Mouse (Mus musculus) midbrain, embryonic 16.5 days (tissue): Measurements from ENCODE around the gene Mnt. TPM values are rescaled to one million over a fixed set of nuclear protein-coding genes. Genes with fewer than 3 reads are reported as not detected.
A peak's percentile ranks its signal among the peaks of the same experiment; 100 is the strongest.

Experiments used
- ATAC-seq: fragments of 200-750 bp; cut with Nextera tagmentation; 2 replicates; pipeline ENCODE4 v1.8.0; 2017; ENCODE audit warnings: moderate TSS enrichment
- H3K27ac ChIP-seq: fragments of 300-500 bp; sonication (generic); 2 replicates; pipeline ENCODE4 v1.5.1; 2014; ENCODE audit warnings: mild to moderate bottlenecking, low read length, mixed read lengths
- H3K27me3 ChIP-seq: fragments of 300-500 bp; sonication (generic); 2 replicates; pipeline ENCODE4 v1.6.1; 2014; ENCODE audit warnings: low read depth, low read length, mixed read lengths; ENCODE audit not compliant: control insufficient read depth, insufficient read depth
- H3K36me3 ChIP-seq: fragments of 300-500 bp; sonication (generic); 2 replicates; pipeline ENCODE4 v1.6.1; 2014; ENCODE audit warnings: mild to moderate bottlenecking, low read length, moderate library complexity, mixed read lengths; ENCODE audit not compliant: control insufficient read depth, insufficient read depth
- H3K4me1 ChIP-seq: fragments of 300-500 bp; sonication (generic); 2 replicates; pipeline ENCODE4 v1.6.1; 2014; ENCODE audit warnings: mild to moderate bottlenecking, low read length, mixed read lengths; ENCODE audit not compliant: control insufficient read depth, insufficient read depth
- H3K4me2 ChIP-seq: fragments of 300-500 bp; sonication (generic); 2 replicates; pipeline ENCODE4 v1.6.1; 2014; ENCODE audit warnings: mild to moderate bottlenecking, low read length, mixed read lengths
- H3K4me3 ChIP-seq: fragments of 300-500 bp; sonication (generic); 2 replicates; pipeline ENCODE4 v1.5.1; 2014; ENCODE audit warnings: low read depth, mild to moderate bottlenecking, low read length, moderate library complexity, mixed read lengths
- H3K9ac ChIP-seq: fragments of 300-500 bp; sonication (generic); 2 replicates; pipeline ENCODE4 v1.6.1; 2014; ENCODE audit warnings: low read depth, low read length, mixed read lengths
- H3K9me3 ChIP-seq: fragments of 300-500 bp; sonication (generic); replicated peaks from 2 replicates; pipeline ENCODE4 v1.6.1; 2014; ENCODE audit warnings: mild to moderate bottlenecking, low read length, mixed read lengths; ENCODE audit not compliant: control insufficient read depth, poor library complexity, severe bottlenecking
- WGBS: fragments of 180-500 bp; shearing (Covaris S2); extraction: QIAGEN DNeasy Blood & Tissue Kit; methylation state at CpG from one replicate; pipeline ENCODE4 v1.1.7; 2014; 5-methylcytosine and 5-hydroxymethylcytosine counted together
- polyA plus RNA-seq: library from polyadenylated mRNA; unstranded; fragments of >200 nt; fragmentation: Nextera tagmentation; extraction: Ambion mirVana; gene quantifications from 2 replicates; pipeline ENCODE4 v1.2.1, GENCODE M21; 2015

Gene Mnt
- polyA plus RNA-seq, 1 experiment from 2014 or later = 7.6 TPM

DNA sequence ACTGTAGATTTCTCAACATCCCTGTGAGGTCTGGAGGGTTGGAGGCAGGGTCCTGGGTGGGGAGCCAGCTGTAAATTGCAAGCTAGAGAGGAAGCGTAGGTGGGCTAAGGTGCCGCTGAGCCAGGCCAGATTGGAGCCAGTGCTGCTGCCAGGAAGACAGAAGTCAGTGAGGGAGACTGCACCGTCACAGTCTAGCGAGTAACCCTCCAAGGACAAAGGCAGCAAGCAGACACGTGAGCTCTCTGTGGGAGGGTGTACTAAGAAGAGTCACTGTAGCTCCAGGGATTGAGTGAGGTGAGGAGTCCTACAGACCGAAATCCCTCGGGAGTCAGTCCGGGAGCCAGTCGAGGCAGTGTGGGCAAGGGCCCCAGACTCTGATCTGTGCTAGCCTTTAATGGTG lies 10.6 kb downstream of the Mnt start:
- no peak overlapping the region for H3K4me3 ChIP-seq
- no peak overlapping the region for H3K27ac ChIP-seq
- H3K4me2 ChIP-seq = no peak overlapping the region
- H3K9ac ChIP-seq = no peak overlapping the region
- H3K4me1 ChIP-seq = peaks cover 14% of the 10 kb centered on the region
- 61% methylated on average over 9 of the region's 9 CpGs for WGBS
- H3K27me3 ChIP-seq = no peaks in the 10 kb centered on the region
- no peak for ATAC-seq
- peaks cover 19% of the 10 kb centered on the region; the same call in 1 of the 2 replicates for H3K36me3 ChIP-seq
- 0 out of 2 replicates have a peak, but pooled peaks cover 3% of the 10 kb centered on the region for H3K9me3 ChIP-seq

DNA sequence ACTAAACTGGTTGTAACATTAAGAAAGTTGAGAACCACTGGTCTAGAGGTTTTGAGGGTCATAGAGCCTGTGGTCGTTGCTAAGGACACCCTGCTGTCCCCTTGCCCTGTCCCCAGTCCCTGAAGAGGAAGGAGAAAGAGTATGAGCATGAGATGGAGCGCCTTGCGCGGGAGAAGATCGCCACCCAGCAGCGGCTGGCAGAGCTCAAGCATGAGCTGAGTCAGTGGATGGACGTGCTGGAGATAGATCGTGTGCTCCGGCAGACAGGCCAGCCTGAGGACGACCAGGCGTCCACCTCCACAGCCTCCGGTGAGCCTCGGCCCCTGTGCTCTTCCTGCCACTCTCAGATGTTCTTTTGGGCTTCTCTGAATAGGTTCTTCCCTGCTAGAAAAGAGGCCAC lies 11.3 kb downstream of the Mnt start:
- Histone ChIP-seq H3K9me3 (0 out of 2 replicates have a peak, but pooled peaks cover 3% of the 10 kb centered on the region), H3K27ac (no peak overlapping the region), H3K27me3 (no peaks in the 10 kb centered on the region), H3K9ac (no peak overlapping the region), H3K4me3 (no peak overlapping the region), H3K36me3 (peaks cover 19% of the 10 kb centered on the region; the same call in 1 of the 2 replicates), H3K4me2 (no peak overlapping the region), H3K4me1 (peaks cover 14% of the 10 kb centered on the region)
- WGBS = 86% methylated on average over 13 of the region's 13 CpGs
- ATAC-seq = no peak

DNA sequence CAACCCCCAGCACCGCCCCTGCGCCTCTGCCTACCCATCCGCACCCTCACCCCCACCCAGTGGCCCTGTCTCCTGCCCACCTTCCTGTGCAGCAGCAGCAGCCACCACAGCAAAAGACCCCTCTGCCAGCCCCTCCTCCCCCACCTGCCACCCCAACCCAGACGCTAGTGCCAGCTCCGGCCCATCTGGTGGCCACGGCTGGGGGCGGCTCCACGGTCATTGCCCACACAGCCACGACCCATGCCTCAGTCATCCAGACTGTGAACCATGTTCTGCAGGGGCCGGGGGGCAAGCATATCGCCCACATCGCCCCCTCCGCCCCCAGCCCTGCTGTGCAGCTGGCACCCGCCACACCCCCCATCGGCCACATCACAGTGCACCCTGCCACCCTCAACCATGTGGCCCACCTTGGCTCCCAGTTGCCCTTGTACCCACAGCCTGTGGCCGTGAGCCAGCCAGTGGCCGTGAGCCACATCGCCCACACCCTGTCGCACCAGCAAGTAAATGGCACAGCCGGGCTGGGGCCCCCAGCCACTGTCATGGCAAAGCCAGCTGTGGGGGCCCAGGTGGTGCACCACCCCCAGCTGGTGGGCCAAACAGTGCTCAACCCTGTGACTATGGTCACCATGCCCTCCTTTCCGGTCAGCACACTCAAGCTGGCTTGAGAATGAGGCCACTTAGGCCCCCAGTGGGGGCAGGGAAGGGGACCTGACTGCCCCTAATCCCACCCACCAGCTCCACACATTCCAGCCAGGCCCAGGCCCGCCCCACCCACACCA lies 12.1 kb downstream of the Mnt start:
- Histone ChIP-seq H3K4me3 (no peak overlapping the region), H3K4me2 (no peak overlapping the region), H3K27me3 (no peaks in the 10 kb centered on the region), H3K36me3 (peaks cover 19% of the 10 kb centered on the region; the same call in 1 of the 2 replicates), H3K9me3 (0 out of 2 replicates have a peak, but pooled peaks cover 3% of the 10 kb centered on the region), H3K9ac (no peak overlapping the region), H3K27ac (no peak overlapping the region), H3K4me1 (peaks cover 7% of the 10 kb centered on the region)
- no peak for ATAC-seq
- 92% methylated on average over 21 of the region's 22 CpGs for WGBS

DNA sequence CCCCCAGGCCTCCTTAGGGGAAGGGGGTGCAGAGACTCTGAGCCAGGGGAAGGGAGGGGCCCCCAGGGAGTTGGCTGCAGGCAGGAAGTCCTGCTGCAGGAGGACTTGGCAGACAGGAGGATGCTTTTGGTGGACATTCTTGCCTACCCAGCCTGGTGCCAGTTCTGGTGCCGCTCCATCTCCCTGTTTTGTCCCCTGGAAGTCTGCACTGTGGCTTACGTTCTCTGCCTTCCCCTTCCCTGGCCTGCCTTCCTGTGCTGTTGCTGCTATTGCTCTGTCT lies 12.7 kb downstream of the Mnt start:
- Histone ChIP-seq H3K27ac (no peak overlapping the region), H3K9me3 (0 out of 2 replicates have a peak, but pooled peaks cover 3% of the 10 kb centered on the region), H3K27me3 (no peaks in the 10 kb centered on the region), H3K4me3 (no peak overlapping the region), H3K4me2 (no peak overlapping the region), H3K36me3 (peaks cover 19% of the 10 kb centered on the region; the same call in 1 of the 2 replicates), H3K9ac (no peak overlapping the region), H3K4me1 (peaks cover 6% of the 10 kb centered on the region)
- ATAC-seq = no peak
- WGBS = 90% methylated on average over 2 of the region's 2 CpGs

DNA sequence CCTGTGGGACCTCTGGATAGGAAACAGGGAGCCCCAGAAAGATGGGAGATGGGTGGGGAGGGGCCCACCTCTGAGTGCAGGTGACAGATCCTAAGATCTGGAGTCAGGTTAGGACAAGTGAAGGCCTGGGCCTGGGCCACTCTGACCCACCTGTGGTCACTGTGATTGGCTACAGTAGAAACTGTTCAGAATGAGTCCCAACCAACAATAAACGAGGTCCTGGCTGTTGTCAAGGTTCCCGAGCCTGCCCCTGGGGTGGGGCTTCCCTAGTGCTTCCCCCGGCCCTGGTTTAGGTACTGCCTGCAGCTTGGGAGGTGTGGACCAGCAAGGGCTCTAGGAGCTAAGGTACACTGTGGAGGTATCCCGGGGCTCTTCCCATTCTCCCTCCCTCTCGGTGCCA lies 13.0 kb downstream of the Mnt start:
- 55% methylated on average over 5 of the region's 5 CpGs for WGBS
- Histone ChIP-seq H3K4me1 (peaks cover 6% of the 10 kb centered on the region), H3K27me3 (no peaks in the 10 kb centered on the region), H3K9ac (no peak overlapping the region), H3K4me3 (no peak overlapping the region), H3K9me3 (0 out of 2 replicates have a peak, but pooled peaks cover 3% of the 10 kb centered on the region), H3K36me3 (peaks cover 19% of the 10 kb centered on the region; the same call in 1 of the 2 replicates), H3K4me2 (no peak overlapping the region), H3K27ac (no peak overlapping the region)
- ATAC-seq = no peak

DNA sequence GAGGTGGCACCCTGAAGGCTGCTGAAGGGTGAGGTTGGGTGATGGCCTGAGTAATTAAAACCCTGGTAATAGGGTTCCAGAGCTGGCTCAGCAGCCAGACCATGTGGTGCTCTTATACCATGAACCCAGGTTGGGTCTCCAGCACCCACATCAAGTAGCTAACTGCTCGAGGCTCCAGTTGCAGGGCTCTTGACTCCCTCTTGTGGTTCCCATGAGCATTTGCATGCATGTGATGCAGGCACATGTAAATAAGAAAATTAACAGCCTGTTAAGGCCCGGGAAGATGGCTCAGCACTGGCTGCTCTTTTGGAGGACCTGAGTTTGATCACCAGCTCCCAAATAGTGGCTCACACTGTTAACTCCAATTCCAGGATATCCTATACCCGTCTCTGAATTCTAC lies 15.1 kb downstream of the Mnt start:
- Histone ChIP-seq H3K9ac (no peak overlapping the region), H3K4me1 (no peaks in the 10 kb centered on the region), H3K9me3 (0 out of 2 replicates have a peak, but pooled peaks cover 3% of the 10 kb centered on the region), H3K4me2 (no peak overlapping the region), H3K27me3 (no peaks in the 10 kb centered on the region), H3K4me3 (no peak overlapping the region), H3K36me3 (peaks cover 28% of the 10 kb centered on the region), H3K27ac (no peak overlapping the region)
- ATAC-seq = no peak
- 73% methylated on average over 3 of the region's 3 CpGs for WGBS

DNA sequence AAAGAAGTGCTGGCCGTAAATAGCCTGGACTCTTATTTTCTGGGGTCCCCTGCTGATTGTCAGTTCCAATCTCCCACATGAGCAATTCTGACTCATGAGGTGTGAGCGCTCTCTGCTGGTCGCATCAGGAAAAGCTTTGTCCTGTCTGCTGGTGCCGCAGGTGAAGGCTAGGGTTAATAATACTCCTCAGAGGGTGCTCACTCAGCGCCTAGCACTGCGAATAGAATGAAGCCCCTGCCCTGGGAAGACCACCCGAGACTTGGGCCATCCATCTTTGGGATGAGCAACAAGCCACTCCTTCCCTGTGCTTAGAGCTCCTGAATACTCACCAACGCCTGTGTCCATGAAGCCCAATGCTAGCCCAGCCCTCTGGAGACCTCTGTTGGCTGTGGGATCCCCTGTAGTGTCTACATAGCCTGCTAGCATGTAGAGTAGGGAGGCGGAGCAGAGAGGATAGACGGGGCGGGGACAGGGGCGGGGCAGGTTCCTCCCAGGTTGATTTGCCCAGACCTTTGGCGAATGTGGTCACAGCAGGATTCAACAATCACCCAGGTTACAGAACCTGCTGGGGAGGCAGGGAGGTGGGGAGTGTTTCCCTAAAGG lies 17.3 kb downstream of the Mnt start:
- Histone ChIP-seq H3K9ac (peak overlapping the region; percentile 23; the same call in 1 of the 2 replicates), H3K27ac (no peak overlapping the region), H3K4me2 (no peak overlapping the region), H3K27me3 (no peaks in the 10 kb centered on the region), H3K9me3 (0 out of 2 replicates have a peak, but pooled peaks cover 3% of the 10 kb centered on the region), H3K36me3 (peaks cover 30% of the 10 kb centered on the region), H3K4me1 (no peaks in the 10 kb centered on the region), H3K4me3 (no peak overlapping the region)
- WGBS = 3% methylated on average over 13 of the region's 13 CpGs
- ATAC-seq = peak; percentile 34; the same call in 1 of the 2 replicates

DNA sequence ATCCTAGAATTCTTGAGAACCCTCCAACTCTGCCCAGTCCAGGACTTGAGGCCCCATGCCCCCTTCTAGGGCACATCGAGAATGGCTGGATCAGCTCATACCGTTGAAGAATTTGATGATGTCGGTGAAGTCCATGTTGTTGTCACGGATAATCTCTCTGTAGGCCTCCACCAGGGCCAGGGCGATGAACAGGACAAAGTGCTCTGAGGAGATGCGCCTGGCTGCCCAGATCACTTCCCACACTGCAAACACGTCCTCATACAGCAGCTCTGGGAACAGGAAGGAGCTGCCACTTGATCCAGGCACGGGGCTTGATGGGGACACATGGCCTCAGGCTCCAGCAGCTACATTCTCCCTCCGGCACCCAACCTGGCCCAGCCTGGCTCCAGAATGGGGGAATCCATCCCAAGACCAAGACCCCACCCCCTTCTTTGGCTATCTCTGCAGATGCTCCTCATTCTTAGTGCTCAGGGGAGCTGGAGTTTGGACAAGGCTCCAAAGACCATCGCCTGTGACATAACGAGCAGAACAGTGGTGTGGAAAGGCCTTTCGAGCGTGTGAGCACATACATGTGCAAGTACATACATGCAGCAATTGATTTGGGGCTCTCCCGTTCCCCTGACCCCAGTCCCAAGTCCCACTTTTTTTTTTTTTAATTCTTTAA lies 20.4 kb downstream of the Mnt start:
- H3K4me1 ChIP-seq = no peaks in the 10 kb centered on the region
- H3K27me3 ChIP-seq = no peaks in the 10 kb centered on the region
- H3K4me2 ChIP-seq = no peak overlapping the region
- ATAC-seq = no peak
- WGBS = 84% methylated on average over 14 of the region's 14 CpGs
- H3K36me3 ChIP-seq = peaks cover 21% of the 10 kb centered on the region
- H3K4me3 ChIP-seq = no peak overlapping the region
- no peak overlapping the region for H3K27ac ChIP-seq
- no peak overlapping the region for H3K9ac ChIP-seq
- no peaks in the 10 kb centered on the region for H3K9me3 ChIP-seq

DNA sequence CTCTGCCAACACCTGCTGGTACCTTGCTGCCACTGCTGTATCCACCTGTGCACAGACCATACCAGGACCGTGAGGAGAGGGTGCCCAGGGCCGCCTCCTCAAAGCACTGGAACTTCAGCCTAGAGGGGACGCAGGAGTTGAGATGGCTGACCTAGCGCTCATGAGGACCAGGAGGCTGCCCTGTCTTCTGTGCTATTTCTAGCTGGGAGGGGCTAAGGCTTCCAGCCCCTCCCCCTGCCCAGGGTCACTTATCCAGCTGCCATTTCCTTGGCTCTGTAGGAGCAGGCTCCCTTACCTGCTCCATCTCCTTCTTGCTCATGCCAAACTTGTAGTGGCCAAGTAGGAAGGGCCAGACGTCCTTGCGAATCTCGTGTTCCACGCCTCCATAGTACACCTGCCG lies 27.0 kb downstream of the Mnt start:
- H3K9ac ChIP-seq = no peak overlapping the region
- H3K4me2 ChIP-seq = no peak overlapping the region
- no peaks in the 10 kb centered on the region for H3K9me3 ChIP-seq
- 87% methylated on average over 9 of the region's 9 CpGs for WGBS
- ATAC-seq = no peak
- H3K36me3 ChIP-seq = peaks cover 35% of the 10 kb centered on the region
- no peak overlapping the region for H3K27ac ChIP-seq
- H3K4me3 ChIP-seq = no peak overlapping the region
- H3K4me1 ChIP-seq = no peaks in the 10 kb centered on the region
- no peaks in the 10 kb centered on the region for H3K27me3 ChIP-seq
